Mouse (Mus musculus): ENCODE measurements around the gene Gm11639.

Gene Gm11639

GRCm38 (mm10) chr11:104674768-104675167, 10.7 kb upstream of the Gm11639 start:
- in situ Hi-C loops (cut with MboI; ENCODE audit: unreplicated experiment in 2 of 2): no loop called here

- in situ Hi-C loops (cut with MboI; ENCODE audit: unreplicated experiment in 2 of 2): no loop called here
These were observed 7.7 kb downstream of the Gm11639 start for GRCm38 (mm10) chr11:104693235-104693634.

GRCm38 (mm10) chr11:104704097-104704496, 18.6 kb downstream of the Gm11639 start:
- in situ Hi-C loops (cut with MboI; ENCODE audit: unreplicated experiment in 2 of 2): no loop called here

- in situ Hi-C loops (cut with MboI; ENCODE audit: unreplicated experiment in 2 of 2): no loop called here
These were observed 21.6 kb downstream of the Gm11639 start for GRCm38 (mm10) chr11:104707084-104707483.

- in situ Hi-C loops (cut with MboI; ENCODE audit: unreplicated experiment in 2 of 2): no loop called here
These were observed 59.6 kb downstream of the Gm11639 start for GRCm38 (mm10) chr11:104744995-104745568.

GRCm38 (mm10) chr11:104765762-104766161, 80.3 kb downstream of the Gm11639 start:
- in situ Hi-C loops (cut with MboI; ENCODE audit: unreplicated experiment in 2 of 2): loop anchor here (5.0 to 10.0 kb wide), 2 partner anchors 161 to 178 kb away; partner anchors contain the start of gene Itgb3 (in 1 of the 2)

- in situ Hi-C loops (cut with MboI; ENCODE audit: unreplicated experiment in 2 of 2): loop anchor here (5.0 to 10.0 kb wide), 2 partner anchors 162 to 180 kb away; partner anchors contain the start of gene Itgb3 (in 1 of the 2)
These were observed 81.6 kb downstream of the Gm11639 start for GRCm38 (mm10) chr11:104767068-104767467.

- in situ Hi-C loops (cut with MboI; ENCODE audit: unreplicated experiment in 2 of 2): loop anchor here (5.0 to 10.0 kb wide), 2 partner anchors 163 to 181 kb away; partner anchors contain the start of gene Itgb3 (in 1 of the 2)
These were observed 82.6 kb downstream of the Gm11639 start for GRCm38 (mm10) chr11:104768072-104768471.

- in situ Hi-C loops (cut with MboI; ENCODE audit: unreplicated experiment in 2 of 2): no loop called here
These were observed 93.3 kb downstream of the Gm11639 start for GRCm38 (mm10) chr11:104778796-104779195.

GRCm38 (mm10) chr11:104944723-104945122, 259.2 kb downstream of the Gm11639 start:
- in situ Hi-C loops (cut with MboI; ENCODE audit: unreplicated experiment in 2 of 2): no loop called here

- in situ Hi-C loops (cut with MboI; ENCODE audit: unreplicated experiment in 2 of 2): no loop called here
These were observed 266.8 kb downstream of the Gm11639 start for GRCm38 (mm10) chr11:104952349-104952748.

GRCm38 (mm10) chr11:104967862-104968261, 282.4 kb downstream of the Gm11639 start:
- in situ Hi-C loops (cut with MboI; ENCODE audit: unreplicated experiment in 2 of 2): no loop called here

- in situ Hi-C loops (cut with MboI; ENCODE audit: unreplicated experiment in 2 of 2): no loop called here
These were observed 282.9 kb downstream of the Gm11639 start for GRCm38 (mm10) chr11:104968388-104968787.

- in situ Hi-C loops (cut with MboI; ENCODE audit: unreplicated experiment in 2 of 2): loop anchor here in 1 of 2 experiments (10.0 kb wide), 1 partner anchor 457 kb away; no protein-coding TSS in a partner anchor
These were observed 285.8 kb downstream of the Gm11639 start for GRCm38 (mm10) chr11:104971322-104971721.

GRCm38 (mm10) chr11:104972480-104972879, 287.0 kb downstream of the Gm11639 start:
- in situ Hi-C loops (cut with MboI; ENCODE audit: unreplicated experiment in 2 of 2): loop anchor here in 1 of 2 experiments (10.0 kb wide), 1 partner anchor 458 kb away; no protein-coding TSS in a partner anchor

- in situ Hi-C loops (cut with MboI; ENCODE audit: unreplicated experiment in 2 of 2): loop anchor here (5.0 to 25.0 kb wide), 5 partner anchors 386 to 691 kb away; no protein-coding TSS in a partner anchor
These were observed 292.5 kb downstream of the Gm11639 start for GRCm38 (mm10) chr11:104977976-104978375.

- in situ Hi-C loops (cut with MboI; ENCODE audit: unreplicated experiment in 2 of 2): loop anchor here (25.0 kb wide), 3 partner anchors 394 to 694 kb away; no protein-coding TSS in a partner anchor
These were observed 296.0 kb downstream of the Gm11639 start for GRCm38 (mm10) chr11:104981342-104982055.

GRCm38 (mm10) chr11:105009232-105009631, 323.7 kb downstream of the Gm11639 start:
- in situ Hi-C loops (cut with MboI; ENCODE audit: unreplicated experiment in 2 of 2): no loop called here

GRCm38 (mm10) chr11:105021071-105021470, 335.6 kb downstream of the Gm11639 start:
- in situ Hi-C loops (cut with MboI; ENCODE audit: unreplicated experiment in 2 of 2): no loop called here

GRCm38 (mm10) chr11:105028744-105029348, 343.3 kb downstream of the Gm11639 start:
- in situ Hi-C loops (cut with MboI; ENCODE audit: unreplicated experiment in 2 of 2): no loop called here

GRCm38 (mm10) chr11:105029525-105029924, 344.0 kb downstream of the Gm11639 start:
- in situ Hi-C loops (cut with MboI; ENCODE audit: unreplicated experiment in 2 of 2): no loop called here

Measured in v-Abl transformed pro-B cells (cell line).